Mouse (Mus musculus) embryo, embryonic 10.5 days (tissue): ENCODE data around the gene Gm6034.
"Not testable (repeated sequence)": the region's sequence is repeated elsewhere in the genome, so short reads cannot be mapped to it uniquely, and the experiment has no call there.

Source experiments
- DNase-seq: peaks from one replicate; pipeline ENCODE4 v3.0.0-alpha.2; 2015; ENCODE audit warnings: low spot score

Gene Gm6034

DNA sequence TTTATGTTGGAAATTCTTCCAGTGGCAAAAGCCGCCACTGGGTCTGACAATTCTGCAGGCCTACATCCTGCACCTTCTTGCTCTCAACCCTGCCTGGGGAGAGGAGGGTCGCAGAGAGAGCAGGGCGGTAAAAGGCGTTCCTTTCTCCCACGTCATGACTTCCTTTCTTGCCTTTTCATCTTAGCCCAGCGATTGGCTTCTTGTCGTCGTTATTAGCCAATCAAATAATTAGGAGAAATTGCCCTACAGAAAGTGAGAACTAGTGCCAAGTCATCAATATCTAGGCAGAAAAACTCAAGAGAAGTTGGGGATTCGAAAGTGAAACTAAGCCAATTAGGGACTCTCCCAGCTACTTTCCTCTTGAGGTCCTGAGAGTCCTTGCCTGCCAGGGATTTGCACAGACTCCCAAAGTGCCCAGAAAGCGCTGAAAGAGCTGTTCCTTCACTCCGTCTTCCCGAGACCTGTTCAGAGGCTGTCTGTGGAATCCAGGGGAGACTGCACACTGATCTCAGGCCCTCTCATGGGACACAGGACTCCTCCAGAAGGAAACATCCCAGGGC lies at the start of gene Gm6034, which contains the start of gene H2-T22:
Gm6034 (plus strand) TSS at position 352 of the 560 bp plus-strand sequence.
H2-T22 (minus strand) TSS at position 138 of the 560 bp plus-strand sequence.
- peak; percentile 92 for DNase-seq

DNA sequence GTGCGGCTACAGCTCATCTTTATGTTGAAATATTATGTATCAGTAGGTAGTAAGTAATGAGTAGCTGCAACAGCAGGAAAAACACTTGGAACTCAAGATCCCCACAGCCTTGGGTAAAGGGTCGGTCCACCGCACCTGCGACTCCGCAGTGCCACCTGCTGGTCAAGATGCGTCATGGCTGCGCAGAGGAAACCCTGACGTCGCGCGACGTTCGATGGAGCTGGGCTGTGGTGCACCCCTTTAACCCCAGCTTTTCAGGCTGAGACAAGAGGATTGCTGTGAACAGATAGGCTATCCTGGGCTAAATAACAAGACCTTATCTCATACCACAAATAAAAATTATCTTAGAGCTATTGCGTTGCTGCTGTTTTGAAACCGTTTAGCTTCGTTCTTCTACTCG lies 49.1 kb upstream of the Gm6034 start:
- peak; percentile 91 for DNase-seq

DNA sequence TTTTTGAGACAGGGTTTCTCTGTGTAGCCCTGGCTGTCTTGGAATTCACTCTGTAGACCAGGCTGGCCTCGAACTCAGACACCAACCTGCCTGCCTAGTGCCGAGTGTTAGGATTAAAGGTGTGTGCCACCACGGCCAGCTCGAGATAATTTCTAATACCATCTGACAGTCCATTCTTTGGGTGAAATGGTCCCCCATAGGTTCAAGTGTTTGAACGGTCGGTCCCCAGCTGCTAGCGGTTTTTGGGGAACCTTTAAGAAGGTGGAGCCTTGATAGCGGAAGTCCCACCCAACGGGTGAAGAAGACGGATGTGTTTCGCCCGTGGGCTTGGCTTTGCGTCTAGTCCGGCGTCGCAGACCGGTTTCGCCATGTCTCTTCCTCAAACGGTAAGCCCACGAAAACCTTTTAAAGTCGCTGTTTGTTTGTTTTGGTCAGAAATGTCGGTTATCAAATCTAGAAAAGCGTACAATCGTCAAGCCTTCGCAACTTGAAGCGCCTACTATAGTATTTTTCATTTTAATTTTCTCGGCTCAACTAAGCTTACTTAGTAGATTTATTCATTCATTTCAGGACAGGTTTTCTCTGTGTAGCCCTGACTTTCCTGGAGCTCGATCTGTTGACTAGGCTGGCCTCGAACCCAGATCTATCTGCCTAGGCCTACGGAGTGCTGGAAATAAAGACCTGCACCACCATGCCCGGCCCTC lies 48.4 kb upstream of the Gm6034 start:
- DNase-seq, result peak; percentile 91

DNA sequence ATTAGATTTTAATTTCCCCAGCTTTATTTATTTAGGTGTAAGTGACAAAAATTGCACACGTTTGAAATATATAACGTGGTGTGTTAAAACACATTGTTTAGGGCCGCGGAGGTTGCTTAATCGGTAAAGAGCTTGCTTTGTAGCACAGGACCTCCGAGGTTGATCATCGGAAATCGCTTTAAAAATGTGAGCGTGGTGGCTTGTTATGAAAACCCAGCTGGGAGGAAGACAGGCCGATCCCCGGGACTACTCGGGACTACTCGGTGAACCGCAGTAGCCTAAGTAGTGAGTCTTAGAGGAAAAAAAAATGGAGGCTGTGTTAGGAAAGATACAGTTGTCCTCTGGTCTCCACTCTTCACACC lies 47.9 kb upstream of the Gm6034 start:
- DNase-seq, result peak; percentile 43

DNA sequence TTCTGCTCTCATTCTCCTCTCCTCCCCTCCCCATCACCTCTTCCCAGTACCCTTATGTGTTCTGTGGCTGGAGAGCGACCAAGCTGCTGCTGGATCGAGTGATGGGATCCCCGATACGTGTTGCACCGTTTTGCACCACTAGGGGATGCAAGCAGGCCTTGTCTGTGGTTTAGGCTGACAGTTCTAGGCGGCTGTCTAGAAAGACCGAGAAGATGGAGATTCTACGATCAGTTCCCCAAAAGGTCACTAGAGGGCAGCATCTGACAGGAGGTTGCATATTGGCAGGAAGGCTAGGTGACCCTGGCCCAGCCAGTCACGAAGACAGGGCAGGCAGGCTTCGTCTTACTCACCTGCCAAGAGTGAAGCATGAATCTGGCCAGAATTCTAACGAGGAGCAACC lies 45.8 kb upstream of the Gm6034 start:
- peak; percentile 99 for DNase-seq

DNA sequence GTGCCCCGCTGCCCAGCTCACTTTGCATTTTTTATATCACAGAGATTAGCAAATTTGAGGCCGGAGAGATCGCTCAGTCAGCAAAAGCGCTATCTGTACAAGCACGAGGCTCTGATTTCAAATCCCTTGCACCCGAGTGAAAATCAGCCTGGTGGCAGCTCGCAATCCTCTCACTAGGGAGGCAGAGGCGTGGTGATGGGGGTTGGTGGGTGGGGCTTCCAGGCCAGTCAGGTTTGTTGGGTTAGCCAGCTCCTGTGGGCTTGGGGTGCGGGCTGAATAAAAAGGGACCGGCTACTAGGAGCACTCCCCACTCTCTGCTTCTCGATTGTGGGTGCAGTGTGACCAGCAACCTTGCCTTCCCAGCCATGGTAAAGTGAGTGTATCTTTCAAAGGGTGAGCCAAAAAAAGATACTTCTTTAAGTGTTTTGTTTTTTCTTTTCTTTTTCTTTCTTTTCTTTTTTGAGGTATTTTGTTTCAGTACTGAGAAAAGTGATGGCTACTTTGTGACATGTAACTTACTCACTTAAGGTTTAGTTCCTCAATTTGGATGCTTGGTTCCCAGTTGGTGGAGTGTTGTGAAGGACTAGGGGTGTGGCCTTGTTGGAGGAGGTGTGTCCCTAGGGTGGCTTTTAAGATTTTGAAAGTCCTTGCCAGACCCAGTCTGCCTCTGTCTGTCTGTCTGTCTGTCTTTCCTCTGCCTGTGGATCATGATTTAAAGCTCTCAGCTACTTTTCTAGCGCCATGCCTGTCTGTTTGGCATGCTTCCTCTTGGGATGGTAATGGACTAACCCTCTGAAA lies 44.8 kb upstream of the Gm6034 start:
- DNase-seq, result no peak

DNA sequence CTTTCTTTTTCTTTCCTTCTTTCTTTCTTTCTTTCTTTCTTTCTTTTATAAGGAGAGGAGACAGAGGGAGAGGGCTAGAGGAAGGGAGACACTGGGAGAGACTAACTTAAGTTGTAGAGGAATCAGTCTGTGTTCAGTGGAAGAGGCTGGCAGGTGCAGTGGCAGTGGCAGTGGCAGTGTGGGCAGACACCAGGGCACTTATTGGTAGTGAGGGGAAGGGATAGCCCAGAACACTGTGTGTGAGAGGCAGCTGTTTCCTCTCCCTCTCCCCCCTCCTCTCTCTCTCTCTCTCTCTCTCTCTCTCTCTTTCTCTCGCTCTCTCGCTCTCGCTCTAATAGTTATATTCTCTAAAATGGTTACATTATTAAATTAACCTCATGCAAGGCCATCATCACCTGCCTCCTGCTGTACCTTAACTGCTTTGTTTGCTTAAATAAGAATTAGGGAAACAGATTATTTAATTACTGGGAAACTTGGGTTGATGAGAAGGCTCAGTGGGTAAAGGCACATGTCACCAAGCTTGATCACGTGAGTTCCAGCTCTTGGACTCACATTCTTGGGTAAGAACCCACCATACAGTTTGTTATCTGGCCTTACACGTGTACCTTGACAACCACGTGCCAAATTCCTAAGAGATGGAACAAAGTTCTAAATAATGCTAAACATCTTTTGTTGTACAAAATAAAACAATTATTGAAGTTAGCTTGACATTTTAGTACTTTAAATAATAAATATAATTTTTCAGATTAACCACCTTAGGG lies 44.0 kb upstream of the Gm6034 start:
- DNase-seq, result no peak

DNA sequence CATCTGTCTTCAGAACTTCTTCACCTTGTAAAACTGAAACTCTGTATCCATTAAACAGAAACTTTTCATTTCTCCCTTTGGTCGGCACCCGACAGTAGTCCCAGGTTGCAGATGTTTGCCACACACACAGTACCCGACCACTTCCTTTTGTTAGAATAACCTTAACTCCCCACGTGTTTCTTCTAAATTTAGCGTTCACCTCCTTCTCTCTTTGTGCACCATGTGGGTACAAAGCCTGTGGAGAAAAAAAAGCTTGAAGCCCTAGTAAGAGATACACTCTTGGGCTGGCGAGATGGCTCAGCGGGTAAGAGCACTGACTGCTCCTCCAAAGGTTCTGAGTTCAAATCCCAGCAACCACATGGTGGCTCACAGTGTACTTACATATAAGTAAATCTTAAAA lies 43.4 kb upstream of the Gm6034 start:
- DNase-seq, result no peak

DNA sequence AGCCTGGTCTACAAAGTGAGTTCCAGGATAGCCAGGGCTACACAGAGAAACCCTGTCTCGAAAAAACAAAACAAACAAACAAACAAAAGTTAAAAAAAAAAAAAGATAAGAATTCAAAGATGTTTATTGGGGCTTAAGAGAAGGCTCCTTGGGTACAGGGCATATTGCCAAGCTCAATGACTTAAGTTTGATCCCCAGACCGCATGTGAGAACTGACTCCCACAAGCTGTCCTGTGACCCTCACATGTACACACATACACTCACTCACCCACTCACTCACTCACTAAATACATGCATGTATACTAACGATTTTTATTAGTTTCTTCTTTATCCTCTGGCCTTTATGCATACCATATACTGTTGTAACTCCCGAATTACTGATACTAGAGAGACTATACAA lies 42.4 kb upstream of the Gm6034 start:
- no peak for DNase-seq

DNA sequence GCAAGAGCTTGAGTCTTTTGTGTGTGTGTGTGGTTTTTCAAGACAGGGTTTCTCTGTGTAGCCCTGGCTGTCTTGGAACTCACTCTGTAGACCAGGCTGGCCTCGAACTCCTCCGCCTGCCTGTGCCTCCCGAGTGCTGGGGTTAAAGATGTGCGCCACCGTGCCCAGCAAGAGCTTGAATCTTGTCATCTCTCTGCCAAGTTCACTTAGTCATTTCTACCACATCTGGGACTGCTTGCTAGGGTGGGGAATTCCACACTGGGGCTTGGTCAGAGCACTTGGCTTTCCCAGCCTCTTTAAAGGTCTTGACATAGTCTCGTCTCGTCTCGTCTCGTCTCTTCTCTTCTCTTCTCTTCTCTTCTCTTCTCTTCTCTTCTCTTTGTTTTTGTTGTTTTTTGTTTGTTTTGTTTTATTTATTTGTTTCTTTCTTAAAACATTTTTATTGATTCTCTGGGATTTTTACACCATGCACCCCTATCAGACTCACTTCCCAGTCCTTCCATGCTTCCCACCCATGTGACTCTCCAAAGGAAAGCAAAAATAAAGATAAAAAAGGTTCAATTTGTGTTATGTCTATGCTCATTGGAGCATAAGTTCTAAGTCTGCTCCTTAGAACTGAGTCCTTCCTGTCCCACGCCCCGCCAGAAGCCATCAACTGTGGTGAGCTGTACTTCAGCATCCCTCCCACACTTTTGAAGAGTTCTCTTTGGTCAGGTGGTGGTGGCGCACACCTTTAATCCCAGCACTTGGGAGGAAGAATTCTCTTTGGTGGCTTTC lies 41.5 kb upstream of the Gm6034 start:
- no peak for DNase-seq

DNA sequence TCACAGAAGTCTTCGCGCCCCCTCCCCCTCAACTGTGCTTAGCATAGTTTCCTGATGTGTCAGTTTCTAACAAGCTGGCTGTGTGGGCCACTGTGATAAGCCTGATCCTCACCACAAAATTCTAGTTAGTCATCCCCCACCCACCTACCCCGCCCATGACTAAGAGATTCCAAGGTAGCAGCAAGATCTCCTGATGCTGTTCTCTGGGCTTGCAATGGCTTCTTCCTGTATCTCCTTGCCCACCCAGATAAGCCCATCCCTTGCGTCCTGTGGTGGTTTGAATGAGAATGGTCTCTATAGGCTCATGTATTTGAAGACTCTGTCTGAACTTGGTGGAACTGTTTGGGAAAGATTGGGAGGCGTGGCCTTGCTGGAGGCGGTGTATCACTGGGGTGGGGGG lies 40.8 kb upstream of the Gm6034 start:
- DNase-seq, result no peak

DNA sequence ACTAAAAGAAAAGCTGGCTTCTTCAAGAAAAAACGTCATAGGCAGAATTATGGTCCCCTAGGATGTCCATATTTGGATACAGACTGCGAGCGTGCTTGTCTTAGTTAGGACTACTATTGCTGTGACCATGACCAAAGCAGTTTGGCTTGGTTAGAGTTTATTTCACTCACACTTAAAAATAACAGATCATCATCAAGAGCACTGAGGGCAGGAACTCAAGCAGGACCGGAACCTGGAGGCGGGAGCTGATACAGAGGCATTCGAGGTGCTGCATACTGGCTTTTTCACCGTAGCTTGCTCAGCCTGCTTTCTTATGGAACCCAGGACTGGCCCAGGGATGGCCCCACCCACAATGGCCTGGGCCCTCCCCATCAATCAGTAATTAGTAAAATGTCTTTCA lies 39.4 kb upstream of the Gm6034 start:
- DNase-seq, result no peak

DNA sequence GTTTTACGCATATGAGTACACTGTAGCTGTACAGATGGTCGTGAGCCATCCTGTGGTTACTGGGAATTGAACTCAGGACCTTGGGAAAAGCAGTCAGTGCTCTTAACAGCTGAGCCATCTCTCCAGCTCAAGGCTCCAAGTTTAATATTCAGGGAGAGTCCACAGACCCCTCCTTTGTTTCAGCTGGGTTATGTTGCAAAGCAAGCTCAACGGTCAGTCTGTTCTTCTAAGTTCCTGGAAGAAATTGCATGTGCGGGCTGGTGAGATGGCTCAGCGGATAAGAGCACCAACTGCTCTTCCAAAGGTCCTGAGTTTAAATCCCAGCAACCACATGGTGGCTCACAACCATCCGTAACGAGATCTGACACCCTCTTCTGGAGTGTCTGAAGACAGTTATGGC lies 38.4 kb upstream of the Gm6034 start:
- DNase-seq, result not testable (repeated sequence)

DNA sequence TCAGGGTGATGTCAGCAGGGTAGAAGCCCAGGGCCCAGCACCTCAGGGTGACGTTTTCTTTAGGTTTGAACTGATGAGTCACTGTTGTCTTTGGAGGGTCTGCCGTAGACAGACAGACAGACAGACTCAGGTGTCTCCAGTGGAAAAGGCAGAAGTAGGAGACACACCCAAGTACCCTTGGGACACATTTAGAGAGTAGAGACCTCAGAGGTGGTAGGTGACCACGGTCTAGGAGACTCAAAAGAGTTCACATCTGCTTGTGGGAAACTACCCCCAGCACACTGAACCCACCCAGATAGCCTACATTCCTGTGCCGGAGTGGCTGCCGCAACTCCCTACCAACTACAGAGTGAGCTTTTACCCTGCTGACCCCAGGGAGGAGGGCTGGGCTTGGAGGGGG lies 27.8 kb upstream of the Gm6034 start:
- DNase-seq, result no peak

DNA sequence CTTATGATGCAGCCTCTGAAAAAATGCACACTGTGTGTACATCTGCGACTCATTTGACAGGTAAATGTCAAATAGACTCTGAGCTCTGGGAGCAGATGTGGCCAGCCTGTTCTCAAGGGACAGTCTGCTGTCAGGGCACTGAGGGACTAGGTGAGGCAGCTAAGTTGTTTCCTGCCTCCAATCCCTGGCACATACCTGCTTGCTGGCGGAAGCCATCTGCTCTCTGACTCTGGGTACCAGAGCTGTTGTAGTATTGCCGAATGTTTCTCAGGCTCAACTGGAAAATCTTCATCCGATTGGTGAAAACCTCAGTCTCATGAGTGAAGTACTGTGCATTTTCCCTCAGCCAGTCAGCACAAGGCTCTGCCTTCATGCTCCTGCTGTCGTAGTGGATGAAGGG lies 25.7 kb upstream of the Gm6034 start:
- no peak for DNase-seq

DNA sequence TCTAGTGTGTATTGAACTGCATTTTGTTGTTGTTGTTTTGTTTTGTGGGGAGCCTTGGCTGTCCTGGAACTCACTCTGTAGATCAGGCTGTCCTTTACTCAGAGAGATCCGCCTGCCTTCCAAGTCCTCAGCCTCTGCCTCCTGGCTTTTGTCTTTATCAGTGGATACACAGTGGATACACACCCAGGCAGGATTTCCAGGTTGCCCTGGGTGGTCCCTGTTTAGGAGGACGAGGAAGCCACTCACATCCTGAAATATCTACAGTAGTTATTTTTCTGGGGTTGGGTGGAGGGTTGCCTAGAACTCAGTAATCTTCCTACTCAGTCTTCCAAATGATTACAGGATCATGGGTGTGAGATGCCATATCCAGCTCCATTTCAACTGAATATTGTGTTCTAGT lies 23.8 kb upstream of the Gm6034 start:
- DNase-seq, result no peak

DNA sequence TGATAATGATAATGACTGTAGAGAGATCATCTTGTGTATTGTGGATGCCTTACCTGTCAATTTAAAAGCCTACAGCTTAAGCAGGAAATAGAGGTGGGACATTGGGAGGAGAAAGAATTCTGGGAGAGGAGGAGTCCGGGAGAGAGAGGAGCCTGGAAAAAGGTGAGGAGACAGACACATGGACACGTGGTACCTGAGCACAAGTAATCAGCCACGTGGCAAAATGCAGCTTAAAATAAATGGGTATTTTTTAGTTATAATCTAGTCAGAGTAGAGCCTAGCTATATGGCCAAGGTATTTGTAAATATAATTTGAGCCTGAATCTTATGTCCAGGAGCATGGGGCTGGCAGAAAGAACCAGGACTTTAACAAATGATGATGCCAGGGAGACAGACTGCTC lies 23.2 kb upstream of the Gm6034 start:
- no peak for DNase-seq

DNA sequence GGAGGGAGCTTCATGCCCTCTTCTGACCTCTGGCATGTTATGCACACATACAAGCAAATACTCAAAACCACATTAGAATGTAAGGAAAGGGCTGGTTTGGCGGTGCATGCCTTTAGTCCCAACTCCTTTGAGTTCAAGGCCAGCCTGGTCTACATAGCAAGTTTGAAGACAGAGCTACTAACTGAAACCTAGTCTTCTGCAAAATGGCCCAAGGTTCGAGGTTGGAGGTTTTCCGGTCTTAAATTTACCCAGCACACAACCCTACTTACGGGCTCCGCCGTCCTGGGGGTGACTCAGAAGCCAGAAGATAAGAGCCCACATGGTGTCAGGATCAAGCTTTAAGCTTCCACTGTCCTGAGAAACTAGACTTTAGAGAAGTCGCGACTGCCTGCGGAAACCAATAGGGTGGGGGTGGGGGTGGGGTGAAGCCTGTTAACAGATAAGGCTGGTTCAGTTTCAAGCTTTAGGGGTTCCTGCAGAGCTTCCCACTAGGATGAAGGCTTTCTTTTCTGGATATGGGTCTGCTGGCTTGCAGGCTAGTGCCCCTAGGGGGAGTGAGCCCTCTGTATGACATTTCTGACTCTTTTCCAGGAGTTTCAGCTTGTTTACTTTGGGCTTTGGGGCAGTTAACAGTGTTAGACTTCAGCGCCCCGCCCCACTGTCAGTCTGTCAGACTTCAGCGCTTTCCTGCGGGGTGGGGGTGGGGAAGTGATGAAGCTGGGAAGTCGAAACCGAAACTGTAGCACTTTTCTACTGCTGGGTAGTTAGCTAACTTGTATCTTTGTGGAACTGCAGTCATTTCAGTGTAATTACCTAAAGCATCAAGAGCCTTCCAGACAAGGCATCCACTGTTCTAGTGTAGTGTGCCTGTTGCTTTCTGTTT lies 22.3 kb upstream of the Gm6034 start, which contains the start of gene H2-T24:
H2-T24 (minus strand) TSS at position 370 of the 883 bp plus-strand sequence.
- peak; percentile 59 for DNase-seq

DNA sequence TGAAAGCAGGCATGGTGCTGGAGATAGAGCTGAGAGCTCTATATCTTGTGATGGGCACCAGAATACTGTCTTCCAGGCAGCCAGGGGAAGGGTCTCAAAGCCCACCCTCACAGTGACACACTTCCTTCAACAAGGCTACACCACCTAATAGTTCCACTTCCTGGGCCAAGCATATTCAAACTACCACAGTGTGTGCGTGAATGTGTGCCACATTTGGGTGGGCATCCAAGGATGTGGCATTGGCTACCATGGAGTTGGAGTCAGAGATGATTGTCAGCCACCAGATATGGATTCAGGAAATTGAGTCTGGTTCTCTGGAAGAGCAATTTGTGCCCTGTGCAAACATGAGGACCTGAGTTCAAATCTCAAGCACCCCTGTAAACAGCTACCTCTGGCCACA lies 21.5 kb upstream of the Gm6034 start:
- no peak for DNase-seq

DNA sequence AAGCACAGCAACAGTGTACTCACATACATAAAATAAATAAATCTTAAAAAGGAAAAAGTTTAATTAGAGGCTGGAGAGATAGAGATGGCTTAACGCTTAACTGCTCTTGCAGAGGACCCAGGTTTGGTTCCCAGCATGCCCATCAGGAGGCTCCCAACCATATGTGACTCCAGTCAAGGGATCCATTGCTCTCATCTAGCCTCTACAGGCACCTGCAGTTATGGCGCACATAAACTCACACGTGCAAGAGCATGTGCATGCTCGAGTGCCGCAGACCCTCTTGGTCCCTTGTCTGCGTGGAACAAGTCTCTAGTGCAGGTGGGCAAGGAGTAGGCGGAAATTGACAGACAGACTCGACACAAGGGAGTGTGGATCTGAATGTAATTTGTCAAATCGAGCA lies 20.7 kb upstream of the Gm6034 start:
- no peak for DNase-seq

DNA sequence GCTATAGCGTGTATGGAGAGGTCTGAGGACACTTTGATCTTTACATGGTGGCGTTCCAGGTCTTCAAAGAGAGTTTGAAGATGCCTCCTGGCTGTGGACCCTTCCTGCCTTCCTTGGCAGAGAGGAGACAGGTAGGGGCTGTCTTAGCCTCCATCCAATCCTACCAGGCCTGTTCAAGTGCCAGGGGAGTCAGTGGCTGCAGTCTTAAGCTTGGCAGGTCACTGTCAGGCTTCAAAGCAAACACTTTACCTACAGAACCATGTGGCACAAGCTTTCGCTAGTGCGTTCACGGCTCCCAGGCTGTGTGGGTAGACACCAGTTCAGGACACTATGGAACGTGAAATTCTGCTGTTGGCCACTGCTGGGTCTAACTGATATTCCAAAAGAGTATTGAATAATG lies 19.8 kb upstream of the Gm6034 start:
- DNase-seq, result no peak
